Mouse (Mus musculus) liver, postnatal 0 days (tissue): ENCODE measurements around the gene Pxmp4.

Experiments
- CTCF ChIP-seq: sonication (generic); IDR thresholded peaks from 2 replicates; pipeline ENCODE4 v1.5.1; 2016; ENCODE audit warnings: antibody characterized with exemption, low read depth
- EP300 ChIP-seq: IDR thresholded peaks from 2 replicates; pipeline ENCODE4 v1.6.1; 2016; ENCODE audit warnings: antibody characterized with exemption, low read depth, mild to moderate bottlenecking

DNA sequence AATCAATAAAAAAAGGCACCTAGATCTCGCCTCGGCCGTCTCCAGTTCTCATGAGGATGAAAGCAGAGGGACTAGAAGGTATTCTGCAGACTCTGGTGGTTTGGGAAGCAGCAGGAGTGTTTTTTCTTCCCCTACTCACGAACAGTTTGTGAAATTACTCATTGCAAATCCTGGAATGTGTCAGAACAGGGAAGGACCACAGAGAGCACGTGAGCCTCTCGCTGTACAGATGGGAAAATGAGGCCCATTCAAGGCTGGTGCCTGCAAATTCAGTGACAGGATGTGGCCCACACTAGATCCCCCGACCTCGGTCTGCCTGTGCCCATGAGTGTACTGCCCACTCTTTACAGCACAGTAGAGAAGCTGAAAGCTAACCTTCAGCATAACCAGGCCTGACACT lies 31.5 kb downstream of the Pxmp4 start:
- TF ChIP-seq CTCF (no peak), EP300 (no peak)
